Mouse (Mus musculus) ES-Bruce4 (cell line): Measurements from ENCODE around the gene Gm28308. TPM values are rescaled to one million over a fixed set of nuclear protein-coding genes. Genes with fewer than 3 reads are reported as not detected.

Source experiments
- H3K27ac ChIP-seq: 2 replicates; pipeline ENCODE4 v1.5.1; 2012; ENCODE audit warnings: low read length, inconsistent platforms; ENCODE audit not compliant: insufficient read depth
- H3K27me3 ChIP-seq: 2 replicates; pipeline ENCODE4 v1.6.1; 2012; ENCODE audit warnings: mild to moderate bottlenecking, low read length, inconsistent platforms; ENCODE audit not compliant: control insufficient read depth, poor library complexity, insufficient read depth, severe bottlenecking
- H3K36me3 ChIP-seq: 2 replicates; pipeline ENCODE4 v1.6.1; 2012; ENCODE audit warnings: inconsistent platforms, mild to moderate bottlenecking, low read length, moderate library complexity; ENCODE audit not compliant: control insufficient read depth, poor library complexity, insufficient read depth, severe bottlenecking
- H3K4me1 ChIP-seq: one replicate; pipeline ENCODE4 v1.8.1; 2011; ENCODE audit warnings: low read length; ENCODE audit not compliant: control insufficient read depth, insufficient read depth
- H3K4me3 ChIP-seq: 2 replicates; pipeline ENCODE4 v1.5.1; 2011; ENCODE audit warnings: low read depth, mild to moderate bottlenecking, low read length
- H3K9ac ChIP-seq: 2 replicates; pipeline ENCODE4 v1.6.1; 2012; ENCODE audit warnings: low read depth, mild to moderate bottlenecking, inconsistent platforms; ENCODE audit not compliant: poor library complexity, severe bottlenecking
- H3K9me3 ChIP-seq: replicated peaks from 2 replicates; pipeline ENCODE4 v1.6.1; 2012; ENCODE audit warnings: mild to moderate bottlenecking, low read length, inconsistent platforms; ENCODE audit not compliant: control insufficient read depth, poor library complexity, insufficient read depth, severe bottlenecking
- CTCF ChIP-seq: IDR thresholded peaks from one replicate; pipeline ENCODE4 v1.8.1; 2011; ENCODE audit warnings: low read depth, low read length
- EP300 ChIP-seq: IDR thresholded peaks from 2 replicates; pipeline ENCODE4 v1.6.1; 2011; ENCODE audit warnings: low read depth, low read length; ENCODE audit not compliant: insufficient read depth
- POLR2A ChIP-seq: IDR thresholded peaks from one replicate; pipeline ENCODE4 v1.8.1; 2011; ENCODE audit warnings: low read length; ENCODE audit not compliant: insufficient read depth
- polyA plus RNA-seq: library from polyadenylated mRNA; stranded (reverse); fragments of >200 nt; gene quantifications from 2 replicates; pipeline ENCODE4 v1.2.4, GENCODE M21; 2011; ENCODE audit warnings: low read depth; ENCODE audit not compliant: missing spikeins, insufficient read depth, insufficient read length

Gm28308 gene
- polyA plus RNA-seq, 1 experiment: not detected

DNA sequence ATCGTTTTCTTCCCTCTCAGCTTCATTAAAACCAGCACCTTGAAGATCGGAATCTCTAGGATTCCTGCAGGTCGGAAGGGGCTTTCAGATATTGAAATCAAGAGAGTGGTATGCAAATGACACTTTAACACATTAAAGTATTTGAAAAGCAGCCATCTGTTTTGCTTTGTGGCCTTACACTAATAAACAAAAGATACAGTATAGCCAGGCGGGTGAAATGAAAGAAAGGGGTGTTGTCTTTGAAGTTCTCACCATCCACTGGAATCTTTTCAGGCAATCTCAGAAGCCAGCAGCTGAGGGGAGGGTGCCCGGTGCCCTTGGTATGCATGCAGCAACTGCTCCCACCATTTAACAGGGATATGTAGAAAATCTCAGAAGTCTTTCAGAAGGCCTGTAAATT, 59.1 kb downstream of the Gm28308 start:
- TF ChIP-seq POLR2A: no peak
- TF ChIP-seq EP300: no peak
- no peak for TF ChIP-seq CTCF
- H3K27ac ChIP-seq: no peak overlapping the region
- no peaks in the 10 kb centered on the region for H3K9me3 ChIP-seq
- no peak overlapping the region for H3K4me3 ChIP-seq
- no peaks in the 10 kb centered on the region for H3K36me3 ChIP-seq
- no peaks in the 10 kb centered on the region for H3K4me1 ChIP-seq
- H3K9ac ChIP-seq: no peak overlapping the region
- peaks cover 29% of the 10 kb centered on the region for H3K27me3 ChIP-seq

- no peak for TF ChIP-seq EP300
- TF ChIP-seq CTCF: no peak
- TF ChIP-seq POLR2A: no peak
- Histone ChIP-seq H3K4me1 (no peaks in the 10 kb centered on the region), H3K27ac (no peak overlapping the region), H3K4me3 (no peak overlapping the region), H3K9ac (no peak overlapping the region), H3K36me3 (no peaks in the 10 kb centered on the region), H3K9me3 (no peaks in the 10 kb centered on the region), H3K27me3 (peaks cover 29% of the 10 kb centered on the region)
These were observed 59.9 kb downstream of the Gm28308 start for GRCm38 (mm10) chr6:52153270-52153669.

DNA sequence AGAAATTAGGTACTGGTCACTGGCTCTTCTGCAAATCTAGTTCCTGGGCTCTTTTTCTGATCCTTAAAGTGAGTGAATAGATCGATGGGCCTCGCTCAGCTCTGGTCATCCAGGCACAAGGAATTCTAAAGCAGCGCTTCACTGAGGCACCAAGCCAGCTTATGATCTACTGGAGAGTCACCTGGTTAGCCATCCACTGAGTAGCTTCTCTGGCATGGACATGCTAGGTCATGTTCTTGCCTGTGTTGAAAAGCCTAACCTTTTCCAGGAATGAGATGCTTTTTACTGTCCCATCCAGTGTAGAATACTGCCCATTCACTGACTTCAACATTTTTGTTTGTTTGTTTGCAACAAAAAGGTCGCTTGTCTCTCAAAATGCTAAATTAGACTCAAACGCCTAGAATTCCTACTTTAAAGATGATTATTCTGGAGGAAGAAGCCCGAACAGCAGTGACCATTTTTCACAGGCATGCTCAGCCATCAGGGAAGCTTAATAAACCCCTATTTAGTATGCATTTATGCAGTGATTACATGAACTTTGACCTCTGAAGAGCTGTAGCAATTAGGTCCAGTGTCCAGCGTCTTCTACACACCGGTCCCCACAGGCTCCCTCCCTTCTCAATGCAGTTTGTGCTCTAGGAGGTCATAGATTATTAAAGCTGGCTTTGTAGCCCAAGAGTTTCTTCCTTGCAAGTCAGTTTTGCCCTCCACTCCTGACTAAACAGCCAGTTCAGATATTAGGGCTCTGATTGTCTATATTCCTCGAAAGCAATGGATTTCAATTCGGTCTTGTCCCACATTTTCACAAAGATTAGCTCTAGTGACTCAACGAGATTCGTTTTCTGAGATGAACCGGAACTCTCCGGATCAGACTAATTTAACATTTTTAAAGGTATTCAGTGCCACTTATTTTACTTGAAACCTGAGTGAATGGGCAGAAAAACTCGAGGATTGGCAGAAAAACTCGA, 60.6 kb downstream of the Gm28308 start:
- H3K9ac ChIP-seq: no peak overlapping the region
- no peaks in the 10 kb centered on the region for H3K4me1 ChIP-seq
- no peak for TF ChIP-seq EP300
- no peak for TF ChIP-seq POLR2A
- TF ChIP-seq CTCF: no peak
- H3K27me3 ChIP-seq: peaks cover 29% of the 10 kb centered on the region
- no peak overlapping the region for H3K27ac ChIP-seq
- no peaks in the 10 kb centered on the region for H3K36me3 ChIP-seq
- H3K4me3 ChIP-seq: no peak overlapping the region
- H3K9me3 ChIP-seq: no peaks in the 10 kb centered on the region

DNA sequence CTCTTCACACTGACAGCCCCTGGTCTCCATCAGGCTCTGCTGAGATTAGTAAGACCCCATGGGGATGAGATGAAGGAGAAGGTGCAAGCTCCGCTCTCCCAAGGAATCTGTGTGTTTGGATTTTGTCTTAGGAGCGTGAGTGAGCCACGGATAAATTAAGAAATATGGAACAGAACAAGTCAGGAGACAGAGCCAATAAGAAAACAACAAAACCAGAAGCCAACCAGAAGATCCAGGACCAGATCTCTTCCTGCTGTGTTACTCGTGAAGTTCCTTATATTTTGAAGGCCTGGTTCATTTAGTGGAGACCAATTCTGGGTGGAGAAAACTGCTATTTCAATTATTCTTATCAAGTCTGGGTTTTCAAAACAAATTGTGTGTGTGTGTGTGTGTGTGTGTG, 61.6 kb downstream of the Gm28308 start:
- no peak overlapping the region for H3K27ac ChIP-seq
- no peaks in the 10 kb centered on the region for H3K9me3 ChIP-seq
- H3K4me1 ChIP-seq: no peaks in the 10 kb centered on the region
- no peaks in the 10 kb centered on the region for H3K36me3 ChIP-seq
- H3K4me3 ChIP-seq: no peak overlapping the region
- H3K9ac ChIP-seq: no peak overlapping the region
- H3K27me3 ChIP-seq: peaks cover 25% of the 10 kb centered on the region
- TF ChIP-seq CTCF (no peak), POLR2A (no peak), EP300 (no peak)

DNA sequence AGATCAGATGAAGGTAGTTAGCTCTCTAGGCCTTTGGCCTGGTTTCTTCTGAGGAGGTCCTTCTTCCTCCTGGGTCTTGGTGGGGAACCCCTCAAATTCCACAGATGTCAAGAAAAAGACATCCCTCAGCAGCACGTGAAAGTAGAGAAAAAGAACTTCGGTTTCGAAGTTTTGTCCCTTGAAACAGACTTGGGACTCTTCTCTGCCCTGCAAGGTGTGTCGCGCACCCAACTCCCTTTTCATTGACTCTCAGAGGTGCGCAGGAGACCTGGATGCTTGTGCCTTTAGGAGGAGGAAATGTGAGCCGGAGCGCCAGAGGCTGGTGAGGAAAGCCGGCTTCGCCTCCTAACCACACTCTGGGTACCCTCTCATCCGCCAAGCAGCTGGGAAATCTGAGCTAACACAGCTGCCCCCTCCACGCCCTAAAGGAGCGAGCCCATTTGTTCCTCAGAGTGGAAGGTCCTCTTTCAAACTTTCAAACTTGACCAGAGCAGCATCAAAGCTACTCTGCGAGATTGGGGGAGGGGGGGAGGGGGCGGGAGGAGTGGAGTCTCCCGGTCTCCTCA, 62.7 kb downstream of the Gm28308 start:
- Histone ChIP-seq H3K36me3 (no peaks in the 10 kb centered on the region), H3K4me3 (no peak overlapping the region), H3K27me3 (peaks cover 20% of the 10 kb centered on the region), H3K9ac (no peak overlapping the region), H3K9me3 (no peaks in the 10 kb centered on the region), H3K27ac (no peak overlapping the region), H3K4me1 (no peaks in the 10 kb centered on the region)
- TF ChIP-seq EP300 (no peak), CTCF (no peak), POLR2A (no peak)

GRCm38 (mm10) chr6:52139115-52139514, 74.0 kb downstream of the Gm28308 start:
- H3K27ac ChIP-seq: no peak overlapping the region
- TF ChIP-seq POLR2A (no peak), EP300 (no peak)
- no peak overlapping the region for H3K4me3 ChIP-seq
- no peak overlapping the region for H3K9ac ChIP-seq
- H3K9me3 ChIP-seq: no peaks in the 10 kb centered on the region
- no peaks in the 10 kb centered on the region for H3K27me3 ChIP-seq
- no peaks in the 10 kb centered on the region for H3K4me1 ChIP-seq
- no peaks in the 10 kb centered on the region for H3K36me3 ChIP-seq
